Mouse (Mus musculus) C2C12 (cell line): Measurements from ENCODE around the gene Bmp8b. TPM values are rescaled to one million over a fixed set of nuclear protein-coding genes. Genes with fewer than 3 reads are reported as not detected.
"Not testable (repeated sequence)": the region's sequence is repeated elsewhere in the genome, so short reads cannot be mapped to it uniquely, and the experiment has no call there.

Experiments used
- H3K27me3 ChIP-seq: one replicate; pipeline ENCODE4 v1.6.1; 2011; ENCODE audit not compliant: control insufficient read depth, insufficient read depth, insufficient read length
- H3K36me3 ChIP-seq: one replicate; pipeline ENCODE4 v1.6.1; 2011; ENCODE audit not compliant: control insufficient read depth, insufficient read depth
- H3K4me3 ChIP-seq: one replicate; pipeline ENCODE4 v1.5.1; 2011; ENCODE audit warnings: mild to moderate bottlenecking, control low read depth; ENCODE audit not compliant: poor library complexity, insufficient read depth, severe bottlenecking
- H3K79me2 ChIP-seq: one replicate; pipeline ENCODE4 v1.6.1; 2011; ENCODE audit not compliant: control insufficient read depth, insufficient read depth
- H3K79me3 ChIP-seq: one replicate; pipeline ENCODE4 v1.6.1; 2011; ENCODE audit warnings: low read depth, control low read depth
- H3ac ChIP-seq: one replicate; pipeline ENCODE3; 2011; ENCODE audit warnings: low read depth; ENCODE audit not compliant: control insufficient read depth, insufficient read length
- CEBPB ChIP-seq: IDR thresholded peaks from one replicate; pipeline ENCODE4 v1.6.1; 2011; ENCODE audit warnings: low read depth, mild to moderate bottlenecking, control low read depth, moderate library complexity
- CTCF ChIP-seq: IDR thresholded peaks from one replicate; pipeline ENCODE4 v1.5.1; 2011; ENCODE audit not compliant: control insufficient read depth, insufficient read depth, insufficient read length
- FOSL1 ChIP-seq: IDR thresholded peaks from one replicate; pipeline ENCODE4 v1.8.0; 2011; ENCODE audit warnings: mild to moderate bottlenecking, low read length; ENCODE audit not compliant: poor library complexity, insufficient read depth, severe bottlenecking
- MAX ChIP-seq: IDR thresholded peaks from one replicate; pipeline ENCODE4 v1.6.1; 2011; ENCODE audit warnings: mild to moderate bottlenecking, control low read depth
- MYOD1 ChIP-seq: IDR thresholded peaks from one replicate; pipeline ENCODE4 v1.6.1; 2011; ENCODE audit warnings: low read depth; ENCODE audit not compliant: control insufficient read depth, insufficient read length
- MYOG ChIP-seq: IDR thresholded peaks from one replicate; pipeline ENCODE4 v1.6.1; 2011; ENCODE audit not compliant: control insufficient read depth, insufficient read length; ENCODE audit errors: extremely low read depth
- USF1 ChIP-seq: IDR thresholded peaks from one replicate; pipeline ENCODE4 v1.6.1; 2011; ENCODE audit warnings: low read depth, mild to moderate bottlenecking, control low read depth, moderate library complexity
- polyA plus RNA-seq: library from polyadenylated mRNA; unstranded; fragments of >200 nt; fragmentation: generic; extraction: Trizol; gene quantifications from one replicate; pipeline ENCODE4 v1.2.1, GENCODE M21; 2012; ENCODE audit warnings: missing spikeins

Bmp8b gene
- polyA plus RNA-seq, 1 experiment = not detected

DNA sequence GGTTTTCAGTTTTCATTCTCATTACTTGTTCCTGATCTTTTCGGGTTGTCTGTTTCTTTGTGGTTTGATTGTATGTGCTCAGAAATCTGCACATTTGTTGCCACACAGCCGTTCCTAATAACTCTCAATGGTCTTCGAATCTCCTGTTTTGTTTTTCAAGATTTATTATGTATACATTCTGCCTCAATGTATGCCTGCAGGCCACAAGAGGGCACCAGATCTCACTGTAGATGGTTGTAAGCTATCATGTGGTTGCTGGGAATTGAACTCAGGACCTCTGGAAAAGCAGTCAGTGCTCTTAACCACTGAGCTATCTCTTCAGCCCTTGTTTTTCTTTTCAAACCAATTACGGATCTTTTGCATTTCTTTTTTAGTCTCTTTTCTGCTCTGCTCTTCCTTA, 18.6 kb upstream of the Bmp8b start:
- peaks cover 4% of the 10 kb centered on the region for H3K27me3 ChIP-seq
- no peak overlapping the region for H3ac ChIP-seq
- H3K79me2 ChIP-seq = no peaks in the 10 kb centered on the region
- no peaks in the 10 kb centered on the region for H3K36me3 ChIP-seq
- no peak overlapping the region for H3K4me3 ChIP-seq
- no peaks in the 10 kb centered on the region for H3K79me3 ChIP-seq
- TF ChIP-seq CEBPB = no peak
- TF ChIP-seq FOSL1 = no peak
- TF ChIP-seq MAX = no peak
- TF ChIP-seq USF1 = no peak
- no peak for TF ChIP-seq MYOG
- TF ChIP-seq MYOD1 = no peak
- no peak for TF ChIP-seq CTCF

DNA sequence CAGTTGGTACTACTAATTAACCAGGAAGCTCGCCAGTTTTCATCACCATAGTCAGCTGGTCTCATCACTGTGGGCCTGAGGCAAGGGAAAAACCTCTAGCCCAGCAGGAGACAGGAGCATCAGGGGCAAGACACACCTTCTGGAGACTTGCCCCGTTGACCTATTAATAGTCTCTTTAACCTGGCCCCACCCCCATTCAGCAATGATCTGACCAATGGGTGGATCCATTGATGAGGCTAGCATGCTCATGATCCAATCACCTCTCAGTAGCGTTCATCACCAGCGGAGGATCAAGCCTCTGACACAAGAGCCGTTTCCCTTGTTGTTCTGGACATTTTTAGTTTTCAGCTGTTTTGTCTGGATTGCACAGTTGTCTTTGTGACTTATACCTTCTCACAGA, 12.3 kb upstream of the Bmp8b start:
- no peak for TF ChIP-seq MYOG
- no peak for TF ChIP-seq USF1
- Histone ChIP-seq H3K4me3 (no peak overlapping the region), H3K36me3 (no peaks in the 10 kb centered on the region), H3K79me3 (no peaks in the 10 kb centered on the region), H3K27me3 (peaks cover 4% of the 10 kb centered on the region), H3ac (no peak overlapping the region), H3K79me2 (no peaks in the 10 kb centered on the region)

DNA sequence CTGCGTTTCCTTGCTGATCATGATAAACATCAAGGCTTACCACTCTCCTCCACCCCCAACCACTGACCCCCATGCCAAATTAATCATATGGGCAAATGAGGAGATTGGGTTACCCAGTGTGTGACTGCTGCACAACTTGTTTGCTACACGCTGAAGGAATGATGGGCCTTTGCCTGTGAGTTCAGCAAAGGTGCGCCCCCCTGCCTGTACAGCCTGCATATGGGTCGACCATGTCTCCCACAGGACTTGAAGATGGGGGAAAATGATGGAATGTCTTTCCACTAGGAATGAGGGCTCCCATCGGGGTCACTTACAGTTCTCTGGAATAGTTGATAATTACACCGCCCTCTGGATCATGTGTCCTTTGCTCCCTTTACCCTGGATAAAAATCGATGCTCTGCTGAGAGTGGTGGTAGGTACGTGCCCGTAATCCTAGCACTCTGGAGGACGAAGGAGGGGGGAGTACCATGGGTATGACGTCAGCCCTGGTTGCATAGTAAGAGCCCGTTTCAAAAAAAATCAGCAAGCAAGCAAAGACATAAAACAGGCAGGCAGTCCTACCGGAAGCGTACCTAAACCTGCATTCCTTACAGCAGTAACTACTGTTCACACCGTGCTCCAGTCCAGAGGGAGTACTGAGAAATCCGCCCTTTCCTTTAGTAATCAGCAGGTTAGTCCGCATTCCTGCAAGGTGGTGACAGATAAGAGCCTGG, 11.7 kb upstream of the Bmp8b start:
- H3ac ChIP-seq = no peak overlapping the region
- H3K79me2 ChIP-seq = no peaks in the 10 kb centered on the region
- TF ChIP-seq CEBPB = no peak
- TF ChIP-seq MYOG = no peak
- no peak for TF ChIP-seq CTCF
- TF ChIP-seq MYOD1 = no peak
- TF ChIP-seq FOSL1 = no peak
- TF ChIP-seq USF1 = no peak
- no peak for TF ChIP-seq MAX
- peaks cover 4% of the 10 kb centered on the region for H3K27me3 ChIP-seq
- no peaks in the 10 kb centered on the region for H3K79me3 ChIP-seq
- H3K4me3 ChIP-seq = no peak overlapping the region
- no peaks in the 10 kb centered on the region for H3K36me3 ChIP-seq

DNA sequence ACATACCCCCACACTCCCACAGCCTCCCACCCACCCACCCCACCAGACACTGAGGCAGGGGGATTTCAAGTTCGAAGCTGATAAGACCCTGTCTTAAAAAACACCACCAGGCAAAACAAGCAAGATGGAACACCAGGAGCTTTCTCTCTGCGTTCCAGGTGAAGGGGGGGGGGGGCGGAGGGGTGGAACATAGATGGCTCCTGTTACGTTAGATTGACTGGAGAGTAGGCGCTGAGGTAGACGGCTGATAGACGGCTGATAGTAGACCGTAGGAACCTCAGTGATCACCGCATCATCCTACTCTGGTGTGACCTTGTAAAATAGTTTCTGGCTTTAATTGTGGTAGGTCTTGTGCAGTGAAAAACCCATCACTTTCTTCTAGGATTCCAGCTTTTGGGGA, 11.1 kb upstream of the Bmp8b start:
- H3K79me3 ChIP-seq = no peaks in the 10 kb centered on the region
- H3K27me3 ChIP-seq = no peaks in the 10 kb centered on the region
- no peak overlapping the region for H3ac ChIP-seq
- no peaks in the 10 kb centered on the region for H3K36me3 ChIP-seq
- H3K4me3 ChIP-seq = no peak overlapping the region
- H3K79me2 ChIP-seq = no peaks in the 10 kb centered on the region
- TF ChIP-seq MYOD1 = no peak
- no peak for TF ChIP-seq FOSL1
- TF ChIP-seq MAX = no peak
- TF ChIP-seq USF1 = no peak
- TF ChIP-seq MYOG = no peak
- no peak for TF ChIP-seq CTCF
- no peak for TF ChIP-seq CEBPB

DNA sequence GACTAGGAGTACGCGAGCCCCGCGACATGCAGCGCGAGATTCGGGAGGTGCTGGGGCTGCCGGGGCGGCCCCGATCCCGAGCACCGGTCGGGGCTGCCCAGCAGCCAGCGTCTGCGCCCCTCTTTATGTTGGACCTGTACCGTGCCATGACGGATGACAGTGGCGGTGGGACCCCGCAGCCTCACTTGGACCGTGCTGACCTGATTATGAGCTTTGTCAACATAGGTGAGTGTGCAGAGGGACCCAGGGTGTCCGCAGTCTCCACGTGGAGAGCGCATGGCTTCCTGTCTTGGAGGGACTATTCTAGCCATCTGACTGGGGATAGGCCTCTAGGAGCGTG, 456 bp downstream of the Bmp8b start:
- Histone ChIP-seq H3K27me3 (peaks cover 4% of the 10 kb centered on the region), H3K79me3 (no peaks in the 10 kb centered on the region), H3ac (no peak overlapping the region), H3K36me3 (no peaks in the 10 kb centered on the region), H3K4me3 (no peak overlapping the region), H3K79me2 (no peaks in the 10 kb centered on the region)
- TF ChIP-seq USF1 (no peak), CEBPB (no peak), MYOG (no peak), CTCF (no peak), MAX (no peak), MYOD1 (no peak), FOSL1 (no peak)

DNA sequence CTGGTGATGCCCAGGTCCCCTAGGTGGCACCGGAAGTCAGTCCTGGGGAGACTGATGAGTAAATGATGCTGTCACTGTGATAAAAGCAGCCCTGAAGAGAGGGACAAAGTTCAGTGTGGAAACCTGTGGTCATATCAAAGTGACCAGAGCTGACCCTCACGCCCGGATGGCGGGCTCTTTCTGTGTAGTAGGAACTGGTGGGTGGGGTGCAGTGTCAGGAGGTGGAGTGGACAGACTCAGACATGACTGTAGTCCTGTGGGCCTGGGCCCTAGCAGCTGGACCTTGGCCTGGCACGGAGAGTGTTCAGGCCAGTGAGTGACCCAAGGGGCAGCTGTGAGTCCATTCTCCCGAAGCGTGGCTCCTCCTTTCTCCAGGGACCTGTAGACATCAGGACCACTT, 964 bp downstream of the Bmp8b start:
- not testable (repeated sequence) for H3K79me3 ChIP-seq, H3K27me3 ChIP-seq, H3K36me3 ChIP-seq, H3K79me2 ChIP-seq, H3K4me3 ChIP-seq, H3ac ChIP-seq
